Comparison of ENCODE assay signal across 20 mouse cellular contexts in the genomic region with DNA sequence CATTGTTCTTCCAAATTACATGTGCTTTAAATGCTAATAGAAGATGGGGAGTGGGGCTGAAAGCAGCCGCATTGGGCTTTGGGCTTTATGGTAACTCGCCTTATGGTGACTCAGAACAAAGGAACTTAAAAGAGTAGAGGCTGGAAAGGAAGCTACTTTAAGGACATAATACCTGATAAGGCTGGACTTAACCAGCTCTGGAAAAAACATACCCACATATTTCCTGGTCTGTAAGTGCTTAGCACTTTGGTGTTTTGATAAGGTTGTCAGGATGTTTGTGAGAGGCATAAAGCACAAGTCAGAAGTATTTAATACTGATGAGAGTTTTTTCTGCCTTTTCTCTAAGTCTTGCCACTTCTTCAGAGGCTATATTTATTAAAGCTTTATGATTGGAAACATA.
A peak's percentile ranks its signal among the peaks of the same experiment; 100 is the strongest.
DNase-seq lines count a peak whose midpoint lies in the region; ATAC-seq lines count a peak whose summit lies in the region.
"Had no signal": no experiment of that assay in that cellular context is flagged by ENCODE, and none has a peak within 500 bp of the region (broad histone marks: within the 10 kb centered on the region; RNA-seq: fewer than 3 reads in every experiment).

No protein-coding gene starts in this region.

- no peak overlapping the region for H3K9ac ChIP-seq in heart, embryonic 11.5 days (ENCODE audit: low read depth, low read length)
- no peak overlapping the region for H3K9ac ChIP-seq in liver, embryonic 11.5 days (ENCODE audit: low read depth, low read length)
- no peak overlapping the region for H3K9ac ChIP-seq in liver, embryonic 13.5 days
- H3K9ac ChIP-seq: embryonic facial prominence, embryonic 13.5 days; hindbrain, embryonic 15.5 days; limb, embryonic 15.5 days had no signal

- H3K4me1 ChIP-seq in heart, embryonic 11.5 days (ENCODE audit: control insufficient read depth, insufficient read depth, low read length): peaks cover 44% of the 10 kb centered on the region
- H3K4me1 ChIP-seq in liver, embryonic 11.5 days (replicated peaks; ENCODE audit: control insufficient read depth, insufficient read depth, low read length): peaks cover 42% of the 10 kb centered on the region
- H3K4me1 ChIP-seq in liver, embryonic 13.5 days (replicated peaks): peaks cover 63% of the 10 kb centered on the region
- H3K4me1 ChIP-seq: hindbrain, embryonic 15.5 days had no signal

- no peak overlapping the region for H3K4me2 ChIP-seq in heart, embryonic 11.5 days
- no peak overlapping the region for H3K4me2 ChIP-seq in liver, embryonic 11.5 days
- no peak overlapping the region for H3K4me2 ChIP-seq in liver, embryonic 13.5 days
- H3K4me2 ChIP-seq: embryonic facial prominence, embryonic 13.5 days; hindbrain, embryonic 15.5 days; limb, embryonic 15.5 days had no signal

- peak overlapping the region; percentile 38; the same call in 1 of the 2 replicates for H3K27ac ChIP-seq in heart, embryonic 11.5 days (ENCODE audit: low read depth, low read length)
- H3K27ac ChIP-seq in liver, embryonic 11.5 days (ENCODE audit: low read depth, low read length): peak overlapping the region; percentile 15; the same call in 1 of the 2 replicates
- peak overlapping the region; percentile 64; the same call in 1 of the 2 replicates for H3K27ac ChIP-seq in liver, embryonic 13.5 days
- H3K27ac ChIP-seq: hindbrain, embryonic 15.5 days; kidney, postnatal 0 days; limb, embryonic 15.5 days had no signal

- no peaks in the 10 kb centered on the region for H3K27me3 ChIP-seq in heart, embryonic 11.5 days (ENCODE audit: control insufficient read depth, insufficient read depth, low read length)
- no peaks in the 10 kb centered on the region for H3K27me3 ChIP-seq in liver, embryonic 11.5 days (replicated peaks; ENCODE audit: control insufficient read depth, insufficient read depth, low read length)
- H3K27me3 ChIP-seq in liver, embryonic 13.5 days: no peaks in the 10 kb centered on the region
- H3K27me3 ChIP-seq: embryonic facial prominence, embryonic 13.5 days; hindbrain, embryonic 15.5 days; limb, embryonic 15.5 days had no signal

- DNase-seq in heart, adult 18-20 months: no peak
- no peak for DNase-seq in liver, embryonic 11.5 days (ENCODE audit: low spot score)
- DNase-seq in liver (no peak), 416B (ENCODE audit: low read depth) (peak; percentile 94)
- DNase-seq in liver, embryonic 13.5 days: no peak
- DNase-seq in urinary bladder, postnatal 4 days (ENCODE audit: low spot score in 2 of 2): no peak
- DNase-seq: adrenal gland, postnatal 36 days; cerebellum, adult 2 months; kidney, adult 11 months; layer of hippocampus, postnatal 36 days; midbrain, embryonic 14.5 days; retina, postnatal 1 day had no signal

- H3K9me3 ChIP-seq in heart, embryonic 11.5 days (replicated peaks; ENCODE audit: control insufficient read depth, low read length): no peaks in the 10 kb centered on the region
- no peaks in the 10 kb centered on the region for H3K9me3 ChIP-seq in liver, embryonic 11.5 days (ENCODE audit: control insufficient read depth, low read length)
- no peaks in the 10 kb centered on the region for H3K9me3 ChIP-seq in liver, embryonic 13.5 days (replicated peaks)
- H3K9me3 ChIP-seq: embryonic facial prominence, embryonic 13.5 days; hindbrain, embryonic 15.5 days; limb, embryonic 15.5 days had no signal

- WGBS in heart, embryonic 11.5 days (ENCODE audit: insufficient replicate concordance): 17% methylated on average over 2 of the region's 2 CpGs
- 21% methylated on average over 2 of the region's 2 CpGs for WGBS in liver, embryonic 11.5 days
- 17% methylated on average over 2 of the region's 2 CpGs for WGBS in liver, embryonic 13.5 days (ENCODE audit: insufficient replicate concordance)

- ATAC-seq in heart, embryonic 11.5 days (replicated peaks; ENCODE audit: insufficient number of reproducible peaks, low FRiP score, low TSS enrichment): peak; percentile 57; the same call in 1 of the 2 replicates
- no peak for ATAC-seq in liver, embryonic 11.5 days (replicated peaks; ENCODE audit: low FRiP score)
- no peak for ATAC-seq in liver, embryonic 13.5 days (ENCODE audit: low read depth)
- no peak for ATAC-seq in activated CD4-positive, CD25-positive, alpha-beta regulatory T cell, adult 4 months
- ATAC-seq: forebrain, embryonic 16.5 days had no signal

- H3K36me3 ChIP-seq in heart, embryonic 11.5 days (ENCODE audit: control insufficient read depth, insufficient read depth, low read length): 0 out of 2 replicates have a peak, but pooled peaks cover 3% of the 10 kb centered on the region
- H3K36me3 ChIP-seq in liver, embryonic 11.5 days (ENCODE audit: control insufficient read depth, insufficient read depth, low read length): no peaks in the 10 kb centered on the region; the same call in 1 of the 2 replicates
- H3K36me3 ChIP-seq in liver, embryonic 13.5 days: no peaks in the 10 kb centered on the region; the same call in 1 of the 2 replicates
- H3K36me3 ChIP-seq: hindbrain, embryonic 15.5 days had no signal

- no peak overlapping the region for H3K4me3 ChIP-seq in heart, embryonic 11.5 days (ENCODE audit: low read depth, low read length)
- no peak overlapping the region for H3K4me3 ChIP-seq in liver, embryonic 11.5 days (ENCODE audit: low read depth, low read length)
- no peak overlapping the region for H3K4me3 ChIP-seq in liver, embryonic 13.5 days (replicated peaks)
- H3K4me3 ChIP-seq: embryonic facial prominence, embryonic 13.5 days; hindbrain, embryonic 15.5 days; limb, embryonic 15.5 days; myocyte had no signal
